Mouse (Mus musculus): ENCODE measurements at regions not wholly inside any gene's neighbourhood (a gene's known extent, or its start where the extent isn't known, plus 50 kb on each side); places are given as distances from the start of the nearest gene placed in this dataset.

DNA sequence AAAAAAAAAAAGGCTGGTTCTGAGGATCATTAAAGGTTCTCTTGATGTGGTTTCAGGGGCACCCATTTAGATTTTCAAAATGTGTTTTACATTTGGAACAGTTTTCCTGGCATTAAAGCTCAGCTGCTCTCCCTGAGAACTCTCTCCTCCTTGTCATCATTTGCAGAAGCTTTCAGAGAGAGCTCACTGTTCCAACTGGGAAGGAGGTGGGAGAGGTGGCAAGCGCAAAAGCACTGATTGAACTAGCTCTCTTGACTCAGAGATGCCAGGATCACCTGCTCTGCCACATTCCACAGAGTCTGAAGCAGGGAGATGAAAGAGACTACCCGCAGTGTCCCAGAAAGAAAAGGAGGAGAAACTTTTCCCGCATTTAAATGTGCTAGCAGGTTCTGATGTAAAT lies 220.5 kb upstream of the Gbe1 start:
- peak; percentile 47 for DNase-seq (ENCODE audit: inconsistent ontology term)

DNA sequence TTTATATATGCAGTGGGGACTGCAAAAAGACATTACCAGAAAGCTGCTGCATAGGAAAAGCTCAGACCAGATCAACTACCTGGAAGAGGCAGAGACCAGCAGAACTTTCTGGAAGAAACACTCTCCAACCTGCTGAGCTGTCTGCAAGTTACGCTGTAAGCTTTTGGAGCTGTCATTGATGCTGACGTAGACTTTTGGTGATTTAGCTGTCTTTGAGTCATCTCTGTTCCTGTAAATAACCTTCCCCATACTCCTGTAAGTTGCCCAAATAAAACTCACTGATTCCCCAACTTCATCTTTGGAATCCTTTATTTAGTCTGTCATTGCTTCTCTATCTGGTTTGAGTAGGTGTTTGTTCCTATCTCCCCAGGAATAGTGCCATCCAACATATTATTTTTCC lies 218.5 kb upstream of the Gbe1 start:
- DNase-seq (ENCODE audit: inconsistent ontology term): no peak

DNA sequence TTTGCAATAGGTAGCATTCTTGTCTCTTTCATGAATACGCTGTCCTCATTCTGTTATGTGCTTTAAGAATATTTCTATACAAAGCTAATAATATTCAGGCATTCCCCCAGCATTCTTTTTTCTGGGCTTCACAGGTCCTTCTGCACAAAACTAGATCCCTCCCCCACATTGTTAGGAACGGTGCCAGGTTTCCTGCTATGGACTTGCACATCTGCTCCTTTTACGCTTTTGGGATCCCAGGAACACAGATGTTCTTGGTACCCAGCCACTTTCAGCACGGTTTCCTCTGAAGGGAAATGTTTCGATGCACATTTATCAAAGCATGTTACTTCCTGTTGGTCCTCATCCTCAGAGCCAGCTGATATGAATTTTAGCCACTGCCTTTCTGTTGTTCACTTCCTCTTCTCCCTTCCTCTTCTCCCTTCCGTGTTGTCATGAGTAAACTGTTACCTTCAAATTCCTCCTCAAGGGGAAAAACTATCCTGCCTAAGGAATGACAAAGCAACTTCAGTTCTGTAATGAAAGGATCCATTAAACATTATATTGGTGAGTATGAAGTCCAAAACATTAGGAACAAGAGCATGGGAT lies 209.9 kb upstream of the Gbe1 start:
- no peak for DNase-seq (ENCODE audit: inconsistent ontology term)

DNA sequence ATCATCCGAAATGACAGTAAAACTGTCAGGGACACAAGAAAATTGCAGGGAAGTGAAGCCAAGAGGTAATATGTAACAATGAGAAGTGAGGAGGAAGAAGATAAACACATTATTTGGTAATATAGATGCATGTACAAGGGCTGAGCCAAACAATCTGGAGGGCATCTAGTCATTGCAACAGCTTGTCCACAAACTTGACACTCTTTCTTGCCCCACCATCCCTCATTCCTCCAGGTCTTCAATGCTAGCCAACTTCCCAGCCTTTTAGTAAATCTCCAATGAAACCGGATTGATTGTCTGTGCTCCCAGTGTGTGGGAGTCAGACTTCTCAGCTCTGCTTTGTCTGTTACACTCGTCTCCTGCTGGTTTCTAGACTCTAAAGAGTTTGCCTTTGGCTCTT lies 172.3 kb upstream of the Gbe1 start:
- no peak for DNase-seq (ENCODE audit: inconsistent ontology term)

DNA sequence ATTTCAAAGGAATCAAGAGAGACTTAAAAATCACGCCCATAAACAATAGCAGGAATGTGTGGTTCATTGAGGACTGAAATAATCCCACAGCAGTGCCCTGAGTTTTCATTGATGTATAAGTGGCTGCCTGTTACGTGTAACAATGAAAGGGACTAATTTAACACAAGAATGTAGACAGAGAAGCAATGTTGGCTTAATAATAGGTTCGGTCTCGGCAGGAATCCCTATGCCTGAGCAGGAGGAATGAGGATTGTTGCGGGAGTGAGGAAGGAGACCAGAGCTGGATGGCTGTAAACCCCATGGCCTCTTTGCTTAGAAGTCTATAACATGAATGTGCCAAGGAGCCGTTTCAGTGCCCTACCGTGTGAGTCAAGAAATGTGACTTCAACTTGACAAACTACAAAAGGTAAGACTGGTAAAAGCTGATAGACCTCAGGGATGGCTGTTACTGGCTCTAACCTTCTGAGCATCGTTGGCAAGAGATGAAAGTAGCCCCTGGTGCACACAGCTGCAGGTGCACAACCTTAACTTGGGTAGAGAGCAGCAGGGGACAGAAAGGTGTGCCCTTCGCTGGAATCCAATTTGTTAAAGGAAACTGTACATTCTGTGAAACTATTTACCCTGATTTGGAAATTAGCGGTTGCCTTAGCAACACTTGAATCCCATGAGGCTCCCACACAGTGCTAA lies 165.9 kb upstream of the Gbe1 start:
- peak; percentile 68 for DNase-seq (ENCODE audit: inconsistent ontology term)

DNA sequence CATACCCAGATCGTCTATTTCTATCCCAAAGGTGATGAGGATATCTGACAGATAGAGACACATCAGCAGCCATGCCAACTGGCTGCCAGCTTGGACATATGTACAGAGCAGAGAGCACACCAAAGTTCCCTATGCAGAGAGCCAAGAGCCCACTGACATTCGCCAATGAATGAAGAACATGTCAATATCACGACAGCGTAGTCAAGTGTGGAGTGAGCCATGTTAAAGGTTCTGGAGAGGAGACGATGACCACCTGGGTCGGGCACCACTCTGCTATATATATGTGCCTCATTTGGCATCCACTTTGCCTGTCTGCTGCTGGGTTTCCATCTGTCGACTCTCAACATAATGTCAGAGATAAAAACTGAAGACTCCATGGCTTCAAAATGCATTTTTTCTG lies 159.2 kb upstream of the Gbe1 start:
- DNase-seq (ENCODE audit: inconsistent ontology term): no peak

DNA sequence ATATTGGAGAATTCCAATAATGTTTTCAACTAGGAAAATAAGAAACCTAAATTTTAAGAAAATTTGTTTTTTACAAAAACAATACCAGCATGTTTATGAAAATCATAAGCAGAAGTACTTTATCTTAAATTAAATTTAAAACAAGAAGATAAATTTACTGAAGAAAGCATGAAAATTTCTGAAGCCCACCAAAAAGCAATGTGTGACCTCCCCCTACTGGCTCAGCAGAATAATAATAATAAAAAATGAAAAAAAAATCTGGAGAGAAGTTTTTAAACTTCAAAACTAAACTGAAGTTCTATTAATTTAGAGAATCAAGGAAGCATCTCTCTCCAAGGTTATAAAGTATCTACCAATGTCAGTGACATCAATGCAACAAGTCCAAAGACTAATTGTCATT lies 153.2 kb upstream of the Gbe1 start:
- DNase-seq (ENCODE audit: inconsistent ontology term): no peak

DNA sequence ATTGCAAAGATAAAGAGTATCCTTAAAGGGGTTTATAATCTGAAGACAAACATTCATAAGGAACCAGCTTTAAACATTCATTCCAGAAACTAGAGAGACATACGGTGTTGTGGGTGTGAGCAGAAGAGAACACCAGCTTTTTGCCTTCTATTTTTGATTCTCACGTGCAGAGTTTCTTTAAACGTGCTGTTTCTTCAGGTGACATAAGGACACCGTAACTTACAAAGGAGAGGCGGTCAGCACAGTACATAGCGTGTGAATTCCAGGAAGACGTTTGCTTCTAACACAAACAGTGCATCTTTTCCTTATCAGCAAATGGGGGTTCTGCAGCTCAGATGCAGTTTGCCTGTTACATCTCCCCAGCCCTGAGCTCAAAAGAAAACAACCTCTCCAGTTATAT lies 138.6 kb upstream of the Gbe1 start:
- DNase-seq (ENCODE audit: inconsistent ontology term): no peak

DNA sequence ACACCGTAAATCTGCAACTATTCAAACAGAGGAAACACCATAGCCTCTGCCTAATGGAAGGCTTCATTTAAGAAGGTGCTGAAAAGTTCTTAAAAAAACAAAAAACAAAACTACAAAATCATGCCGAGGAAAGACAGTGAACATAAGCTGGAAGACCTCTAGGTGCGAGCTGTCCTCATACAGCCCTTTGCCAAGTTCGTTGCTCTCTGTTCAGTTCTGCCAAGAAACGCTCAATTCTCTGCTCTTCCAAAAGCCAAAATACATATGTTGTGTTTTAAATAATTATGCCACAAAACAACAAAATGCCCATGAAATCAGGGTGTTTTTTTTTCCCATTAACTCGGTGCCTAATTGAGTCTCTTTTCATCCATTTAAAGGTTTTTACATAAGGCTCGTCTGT lies 134.8 kb upstream of the Gbe1 start:
- no peak for DNase-seq (ENCODE audit: inconsistent ontology term)

DNA sequence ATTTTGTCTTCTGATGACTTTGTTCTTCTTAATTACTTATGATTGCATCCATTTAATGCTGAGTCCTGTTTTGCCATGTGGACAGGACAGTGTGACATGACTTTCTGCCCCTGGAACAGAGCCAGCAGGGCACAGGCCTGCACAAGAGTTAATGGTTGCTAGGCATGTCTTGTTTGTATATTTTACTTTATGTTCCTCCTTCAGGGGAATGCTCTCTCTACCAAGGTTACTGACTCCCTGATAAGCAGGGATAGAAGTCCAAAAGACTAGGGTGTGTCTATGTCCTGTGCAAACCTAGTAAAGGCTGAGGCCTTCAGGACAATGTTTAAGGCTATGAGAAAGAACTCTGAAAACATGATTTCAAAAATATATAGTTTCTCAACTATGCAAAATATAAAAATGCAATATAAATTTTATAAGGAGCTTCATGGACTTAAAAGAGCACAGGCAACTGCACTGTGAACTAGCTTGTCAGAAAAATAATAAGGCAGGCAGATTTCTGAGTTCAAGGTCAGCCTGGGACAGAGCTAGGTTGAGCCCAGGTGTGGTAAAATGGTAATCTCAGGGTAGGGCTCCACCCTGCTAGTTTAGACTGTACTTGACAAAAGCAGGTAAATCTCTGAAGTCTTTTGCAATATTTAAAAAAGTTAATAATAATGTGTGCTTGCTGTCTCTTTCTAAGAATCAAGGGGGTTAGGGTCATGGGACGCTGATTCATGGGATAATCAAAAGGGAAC lies 99.7 kb upstream of the Gbe1 start:
- no peak for DNase-seq (ENCODE audit: inconsistent ontology term)

DNA sequence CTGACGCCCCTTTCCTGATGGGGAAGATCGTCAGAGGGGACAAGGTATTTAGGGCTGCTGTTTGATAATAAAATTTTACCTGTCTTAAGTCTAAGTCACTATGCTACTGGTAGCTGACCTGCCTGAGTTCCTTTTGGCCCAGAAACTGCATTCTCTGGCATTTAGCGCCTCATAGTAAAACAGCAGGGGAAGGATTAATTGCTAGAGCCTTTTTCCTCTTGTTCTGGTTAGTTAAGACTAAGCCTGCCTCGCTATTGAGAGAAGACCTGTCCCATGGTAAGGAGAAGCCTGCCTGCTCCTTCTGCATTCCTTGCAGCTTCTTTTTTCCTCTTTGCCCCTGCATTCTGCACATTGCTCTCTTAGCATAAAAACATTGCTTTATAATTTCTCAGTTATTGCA lies 98.9 kb upstream of the Gbe1 start:
- no peak for DNase-seq (ENCODE audit: inconsistent ontology term)

DNA sequence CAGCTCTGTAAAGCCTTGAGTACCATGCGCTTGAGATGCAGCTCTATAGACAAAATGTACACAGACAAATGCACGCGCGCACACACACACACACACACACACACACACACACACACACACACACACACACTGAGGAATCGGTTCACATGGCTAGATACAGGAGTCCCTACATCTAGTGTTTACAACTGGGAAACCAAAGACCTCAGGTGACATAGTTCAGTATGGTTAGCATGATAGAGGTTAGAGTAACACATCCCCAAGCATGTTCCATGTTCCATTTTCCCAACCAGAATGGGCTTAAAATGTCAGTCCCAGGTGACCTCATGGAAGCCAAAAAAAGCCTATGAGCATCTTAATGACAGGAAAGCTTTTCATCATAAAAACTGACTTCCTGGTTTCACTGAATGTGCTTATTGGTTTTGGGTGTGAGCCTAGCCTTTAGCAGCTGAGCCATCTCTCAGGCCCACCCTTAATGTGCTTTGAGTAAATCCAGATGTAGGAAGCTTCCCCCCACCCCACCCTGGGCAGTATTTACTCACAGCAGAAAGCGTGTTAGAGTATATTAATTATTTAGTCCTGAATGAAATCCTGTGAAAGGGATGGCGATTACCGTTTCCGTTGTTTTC lies 86.0 kb upstream of the Gbe1 start:
- no peak for DNase-seq (ENCODE audit: inconsistent ontology term)

DNA sequence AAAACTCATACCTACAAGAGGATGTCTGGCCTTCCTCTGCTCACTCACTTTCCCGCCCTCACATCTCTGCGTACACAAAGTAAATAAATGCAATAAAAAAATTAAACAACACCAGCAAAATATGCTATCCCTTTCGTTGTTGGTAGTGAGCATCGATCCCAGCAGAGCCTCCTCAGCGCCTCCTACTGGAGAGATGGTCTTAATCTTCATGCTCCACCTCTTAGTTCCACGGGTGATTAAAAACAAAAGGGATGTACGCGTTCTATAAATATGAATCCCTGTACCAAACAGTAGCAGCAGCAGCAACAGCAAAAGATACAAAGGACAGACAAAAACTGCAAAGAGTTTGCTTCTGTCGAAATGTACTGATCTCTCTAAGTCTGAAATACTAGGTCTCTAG lies 81.0 kb upstream of the Gbe1 start:
- DNase-seq (ENCODE audit: inconsistent ontology term): no peak

DNA sequence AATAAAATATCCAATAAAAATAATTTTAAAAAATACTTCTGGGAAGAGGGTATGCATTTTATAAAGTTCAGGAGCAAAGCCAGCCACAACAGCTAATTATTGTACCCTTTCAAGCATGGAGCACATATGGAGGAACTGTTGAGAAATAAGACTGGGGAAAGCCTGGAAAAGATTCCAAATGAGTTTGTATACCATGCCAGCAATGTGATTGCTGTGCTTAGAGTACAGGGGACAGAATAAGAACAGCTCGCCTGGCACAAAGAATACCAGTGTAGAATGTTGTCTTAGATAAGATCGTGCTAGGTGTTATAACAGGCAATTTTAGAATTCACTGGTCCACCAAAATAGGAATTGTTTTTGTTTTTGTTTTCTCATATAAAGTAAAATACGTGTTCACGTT lies 78.6 kb upstream of the Gbe1 start:
- DNase-seq (ENCODE audit: inconsistent ontology term): no peak

DNA sequence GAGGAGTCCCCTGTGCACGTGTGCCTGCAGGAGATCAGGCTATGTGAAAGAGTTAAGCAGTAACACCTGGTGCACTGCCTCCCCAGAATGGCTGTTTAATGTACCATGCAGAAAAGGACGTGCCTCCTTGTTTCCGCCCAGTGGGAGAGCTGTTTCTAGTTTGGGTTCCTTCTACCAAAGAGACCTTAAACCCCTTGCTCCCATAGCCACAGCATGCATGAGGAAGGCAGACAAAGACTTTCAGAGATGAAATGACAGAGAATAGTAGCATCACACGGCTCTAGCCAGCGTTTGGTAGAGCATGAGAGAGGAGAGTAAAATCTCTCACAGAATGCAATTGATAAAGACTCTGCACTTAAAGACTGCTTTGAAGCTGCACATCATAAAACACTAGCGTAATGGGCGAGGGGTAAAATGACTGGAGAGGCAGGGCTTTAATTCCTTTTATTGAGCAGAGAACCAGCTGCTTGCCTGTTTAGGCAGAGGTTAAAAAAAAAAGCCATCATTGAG lies 74.3 kb upstream of the Gbe1 start:
- DNase-seq (ENCODE audit: inconsistent ontology term): no peak

DNA sequence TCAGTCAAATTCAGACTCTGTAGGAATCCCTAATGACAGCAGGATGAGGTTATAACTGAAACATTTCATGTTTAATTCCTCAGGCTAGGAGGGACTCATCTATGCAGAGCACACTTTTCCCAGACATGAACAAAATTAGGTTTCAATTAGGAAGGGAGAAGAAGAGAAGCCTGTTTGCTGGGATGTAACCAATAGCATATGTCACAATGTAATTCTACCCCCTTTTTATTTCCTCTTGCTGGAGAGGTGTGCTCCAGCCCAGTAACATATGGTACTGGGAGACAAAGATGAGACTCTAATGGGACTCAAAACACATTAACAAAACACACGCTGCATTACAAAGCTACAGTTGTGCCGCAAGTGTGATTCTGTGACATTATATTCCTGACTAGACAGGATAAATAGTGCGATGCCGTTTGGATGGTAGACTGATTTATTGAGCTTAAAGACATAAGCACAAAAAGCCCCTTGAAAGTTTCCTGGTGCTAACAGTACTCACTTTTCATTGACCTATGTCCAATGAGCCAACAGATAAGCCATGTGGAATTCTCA lies 69.5 kb upstream of the Gbe1 start:
- no peak for DNase-seq (ENCODE audit: inconsistent ontology term)

DNA sequence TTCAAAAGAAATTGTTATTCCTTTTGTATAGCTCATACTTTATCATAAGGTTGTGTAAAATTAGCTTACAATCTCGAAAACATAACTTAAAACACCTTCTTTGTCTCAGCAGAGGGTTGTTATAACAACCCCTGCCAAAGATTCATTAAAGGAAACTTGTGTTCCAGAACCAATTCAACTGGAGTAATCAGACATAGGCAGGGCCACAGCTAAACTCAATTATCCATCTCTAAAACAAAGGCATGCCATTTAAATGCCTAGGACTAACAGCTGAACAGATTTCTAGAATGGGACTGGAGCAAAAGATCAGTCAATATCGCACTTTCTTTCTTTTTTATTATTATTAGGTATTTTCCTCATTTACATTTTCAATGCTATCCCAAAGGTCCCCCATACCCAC lies 68.8 kb upstream of the Gbe1 start:
- no peak for DNase-seq (ENCODE audit: inconsistent ontology term)

DNA sequence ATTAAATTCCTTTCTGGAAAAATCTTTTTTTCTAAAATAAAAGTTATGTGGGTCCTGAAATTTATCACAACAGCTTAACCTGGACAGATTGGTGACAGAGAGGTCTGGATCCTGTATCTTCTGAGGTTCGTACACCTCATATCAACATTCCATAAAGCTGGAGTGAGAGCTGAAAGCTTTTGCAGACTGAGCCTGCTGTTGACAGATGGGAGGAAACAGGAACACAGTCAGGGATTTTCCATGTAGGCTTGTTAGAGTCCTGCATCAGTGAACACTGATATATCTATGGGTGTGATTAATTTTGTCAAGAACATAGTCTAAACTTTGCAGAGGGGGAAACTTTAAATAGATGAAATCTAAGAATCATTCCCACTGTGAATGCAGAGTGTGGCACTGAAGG lies 54.4 kb upstream of the Gbe1 start:
- DNase-seq (ENCODE audit: inconsistent ontology term): no peak

DNA sequence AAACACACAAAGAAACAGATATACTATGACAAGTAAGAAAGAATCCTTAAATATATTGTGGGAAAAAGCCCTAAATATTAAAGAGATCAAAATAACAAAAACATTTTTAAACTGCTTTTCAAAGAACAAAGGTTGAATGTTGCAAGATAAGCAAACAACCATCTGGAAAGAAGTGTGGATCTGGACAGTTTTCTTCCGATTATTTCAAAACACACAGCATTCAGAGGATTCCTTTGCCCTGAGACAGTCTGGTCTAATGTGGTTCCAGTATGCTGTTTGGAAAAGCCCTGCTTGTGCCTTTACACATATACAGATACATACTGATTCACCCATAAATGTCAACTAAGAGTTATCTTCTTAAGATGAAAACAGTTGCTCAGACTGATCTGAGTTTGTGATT lies 53.6 kb upstream of the Gbe1 start:
- peak; percentile 50 for DNase-seq (ENCODE audit: inconsistent ontology term)

Data from Muller cell, postnatal 12 days (primary cell).